17 mouse cellular contexts compared by ENCODE assay signal in genomic region chr5:73683706-73684409, GRCm38 (mm10). TPM values are rescaled to one million over a fixed set of nuclear protein-coding genes. Genes with fewer than 3 reads are reported as not detected.
A peak's percentile ranks its signal among the peaks of the same experiment; 100 is the strongest.
DNase-seq lines count a peak whose midpoint lies in the region; ATAC-seq and TF ChIP-seq lines count a peak whose summit lies in the region.
"Had no signal": no experiment of that assay in that cellular context is flagged by ENCODE, and none has a peak within 500 bp of the region (broad histone marks: within the 10 kb centered on the region; RNA-seq: fewer than 3 reads in every experiment).

No protein-coding gene starts in this region.

- 55% methylated on average over 9 of the region's 9 CpGs for WGBS in hindbrain, embryonic 14.5 days
- 59% methylated on average over 9 of the region's 9 CpGs for WGBS in hindbrain, embryonic 12.5 days
- 62% methylated on average over 9 of the region's 9 CpGs for WGBS in midbrain, postnatal 0 days
- 60% methylated on average over 9 of the region's 9 CpGs for WGBS in midbrain, embryonic 13.5 days
- 52% methylated on average over 9 of the region's 9 CpGs for WGBS in neural tube, embryonic 15.5 days

- no peaks in the 10 kb centered on the region for H3K9me3 ChIP-seq in hindbrain, embryonic 14.5 days (ENCODE audit: control insufficient read depth, low read length)
- no peaks in the 10 kb centered on the region for H3K9me3 ChIP-seq in hindbrain, embryonic 12.5 days (replicated peaks)
- no peaks in the 10 kb centered on the region for H3K9me3 ChIP-seq in midbrain, postnatal 0 days (ENCODE audit: low read length)
- H3K9me3 ChIP-seq in midbrain, embryonic 13.5 days, result no peaks in the 10 kb centered on the region
- no peaks in the 10 kb centered on the region for H3K9me3 ChIP-seq in neural tube, embryonic 15.5 days (replicated peaks)
- H3K9me3 ChIP-seq: embryonic facial prominence, embryonic 13.5 days; midbrain, embryonic 12.5 days had no signal

- no peaks in the 10 kb centered on the region for H3K4me1 ChIP-seq in hindbrain, embryonic 14.5 days (replicated peaks; ENCODE audit: control insufficient read depth, insufficient read depth, low read length)
- H3K4me1 ChIP-seq in hindbrain, embryonic 12.5 days, result no peaks in the 10 kb centered on the region
- no peaks in the 10 kb centered on the region for H3K4me1 ChIP-seq in midbrain, postnatal 0 days (ENCODE audit: insufficient read depth, low read length)
- no peaks in the 10 kb centered on the region for H3K4me1 ChIP-seq in midbrain, embryonic 13.5 days (replicated peaks)
- H3K4me1 ChIP-seq in neural tube, embryonic 15.5 days, result no peaks in the 10 kb centered on the region
- H3K4me1 ChIP-seq: midbrain, embryonic 12.5 days had no signal

- DNase-seq in cerebellum, postnatal 25 days, result no peak
- DNase-seq in hindbrain, embryonic 14.5 days (ENCODE audit: low spot score), result peak; percentile 27
- DNase-seq in midbrain, postnatal 0 days (ENCODE audit: low spot score), result peak; percentile 34
- peak; percentile 15 for DNase-seq in mesoderm, embryonic 11.5 days (ENCODE audit: low read depth, low spot score)
- DNase-seq: B cell, adult 2 months; kidney, postnatal 14 days; lung, adult 2 months had no signal

- no peak overlapping the region for H3K4me2 ChIP-seq in hindbrain, embryonic 14.5 days (replicated peaks)
- no peak overlapping the region for H3K4me2 ChIP-seq in hindbrain, embryonic 12.5 days (replicated peaks)
- H3K4me2 ChIP-seq in midbrain, postnatal 0 days (ENCODE audit: low read depth, low read length, poor library complexity, severe bottlenecking), result no peak overlapping the region
- H3K4me2 ChIP-seq in midbrain, embryonic 13.5 days (replicated peaks), result no peak overlapping the region
- H3K4me2 ChIP-seq in neural tube, embryonic 15.5 days, result no peak overlapping the region
- H3K4me2 ChIP-seq: embryonic facial prominence, embryonic 13.5 days; heart, embryonic 11.5 days; midbrain, embryonic 12.5 days had no signal

- H3K9ac ChIP-seq in hindbrain, embryonic 14.5 days, result no peak overlapping the region
- no peak overlapping the region for H3K9ac ChIP-seq in hindbrain, embryonic 12.5 days
- H3K9ac ChIP-seq in midbrain, postnatal 0 days (replicated peaks; ENCODE audit: low read length, poor library complexity, severe bottlenecking), result no peak overlapping the region
- H3K9ac ChIP-seq in midbrain, embryonic 13.5 days (replicated peaks), result no peak overlapping the region
- no peak overlapping the region for H3K9ac ChIP-seq in neural tube, embryonic 15.5 days (replicated peaks)
- H3K9ac ChIP-seq: embryonic facial prominence, embryonic 13.5 days; midbrain, embryonic 12.5 days had no signal

- H3K4me3 ChIP-seq in hindbrain, embryonic 14.5 days (replicated peaks; ENCODE audit: low read length), result no peak overlapping the region
- H3K4me3 ChIP-seq in hindbrain, embryonic 12.5 days, result no peak overlapping the region
- H3K4me3 ChIP-seq in midbrain, postnatal 0 days (ENCODE audit: low read depth, low read length), result no peak overlapping the region
- no peak overlapping the region for H3K4me3 ChIP-seq in midbrain, embryonic 13.5 days (replicated peaks)
- no peak overlapping the region for H3K4me3 ChIP-seq in neural tube, embryonic 15.5 days (replicated peaks)
- H3K4me3 ChIP-seq: embryonic facial prominence, embryonic 13.5 days; midbrain, embryonic 12.5 days had no signal

- no peaks in the 10 kb centered on the region for H3K36me3 ChIP-seq in hindbrain, embryonic 14.5 days (replicated peaks; ENCODE audit: control insufficient read depth, insufficient read depth)
- H3K36me3 ChIP-seq in hindbrain, embryonic 12.5 days, result no peaks in the 10 kb centered on the region
- H3K36me3 ChIP-seq in midbrain, postnatal 0 days (ENCODE audit: insufficient read depth, low read length), result no peaks in the 10 kb centered on the region
- no peaks in the 10 kb centered on the region for H3K36me3 ChIP-seq in midbrain, embryonic 13.5 days
- no peaks in the 10 kb centered on the region for H3K36me3 ChIP-seq in neural tube, embryonic 15.5 days
- H3K36me3 ChIP-seq: embryonic facial prominence, embryonic 13.5 days; midbrain, embryonic 12.5 days had no signal

- TF ChIP-seq CTCF in midbrain, postnatal 0 days (IDR thresholded peaks at IDR 0.05), result peak; percentile 67

- peak; percentile 56; the same call in 1 of the 2 replicates for ATAC-seq in cerebellum, adult (ENCODE audit: insufficient number of reproducible peaks, low FRiP score, low TSS enrichment)
- ATAC-seq in hindbrain, embryonic 14.5 days (ENCODE audit: low FRiP score), result no peak
- no peak for ATAC-seq in hindbrain, embryonic 12.5 days (ENCODE audit: low FRiP score)
- no peak for ATAC-seq in midbrain, postnatal 0 days (ENCODE audit: low FRiP score)
- ATAC-seq in midbrain, embryonic 13.5 days, result no peak
- ATAC-seq in neural tube, embryonic 15.5 days (ENCODE audit: low FRiP score), result no peak
- ATAC-seq: hindbrain, embryonic 16.5 days had no signal

- no peaks in the 10 kb centered on the region for H3K27me3 ChIP-seq in hindbrain, embryonic 14.5 days (ENCODE audit: control insufficient read depth, insufficient read depth, low read length)
- H3K27me3 ChIP-seq in hindbrain, embryonic 12.5 days, result no peaks in the 10 kb centered on the region
- no peaks in the 10 kb centered on the region for H3K27me3 ChIP-seq in midbrain, postnatal 0 days (ENCODE audit: insufficient read depth, low read length)
- no peaks in the 10 kb centered on the region for H3K27me3 ChIP-seq in midbrain, embryonic 13.5 days
- H3K27me3 ChIP-seq in neural tube, embryonic 15.5 days (replicated peaks), result no peaks in the 10 kb centered on the region
- H3K27me3 ChIP-seq: embryonic facial prominence, embryonic 13.5 days; midbrain, embryonic 12.5 days had no signal

- no peak overlapping the region for H3K27ac ChIP-seq in hindbrain, embryonic 14.5 days
- no peak overlapping the region for H3K27ac ChIP-seq in hindbrain, embryonic 12.5 days
- no peak overlapping the region for H3K27ac ChIP-seq in midbrain, postnatal 0 days (ENCODE audit: low read depth, low read length)
- H3K27ac ChIP-seq in midbrain, embryonic 13.5 days, result no peak overlapping the region
- no peak overlapping the region for H3K27ac ChIP-seq in neural tube, embryonic 15.5 days (replicated peaks)
- H3K27ac ChIP-seq: embryonic facial prominence, embryonic 13.5 days; midbrain, embryonic 12.5 days had no signal

RNA-seq across cellular contexts. Expression of gene Spata18, which starts 32.7 kb away (rescaled TPM):
- 0.85 and 1.4 TPM in 2 replicates for polyA plus RNA-seq in hindbrain, embryonic 14.5 days (2014; fragmentation: Nextera tagmentation; extraction: Ambion mirVana)
- 0.90 and 1.1 TPM in 2 replicates for polyA plus RNA-seq in hindbrain, embryonic 12.5 days (2016; fragmentation: Nextera tagmentation; extraction: Ambion mirVana)
- 1.6 and 1.9 TPM in 2 replicates for total RNA-seq in midbrain, postnatal 0 days (2014; rRNA removed)
- 0.63 and 0.69 TPM in 2 replicates for polyA plus RNA-seq in midbrain, postnatal 0 days (2015; fragmentation: Nextera tagmentation; extraction: Ambion mirVana)
- polyA plus RNA-seq in midbrain, embryonic 13.5 days (2015; fragmentation: Nextera tagmentation; extraction: Ambion mirVana), result 0.14 and 0.22 TPM in 2 replicates
- polyA plus RNA-seq in neural tube, embryonic 15.5 days (2015; fragmentation: Nextera tagmentation; extraction: Ambion mirVana), result 0.14 TPM in 2 replicates
- total RNA-seq: neutrophil, adult 5-6 weeks had no signal
- polyA plus RNA-seq: heart, embryonic 11.5 days had no signal

RNA-seq across cellular contexts. Expression of gene Sgcb, which starts 36.3 kb away (rescaled TPM):
- polyA plus RNA-seq in hindbrain, embryonic 14.5 days (2014; fragmentation: Nextera tagmentation; extraction: Ambion mirVana), result 42.1 and 50.3 TPM in 2 replicates
- polyA plus RNA-seq in hindbrain, embryonic 12.5 days (2016; fragmentation: Nextera tagmentation; extraction: Ambion mirVana), result 26.5 and 29.1 TPM in 2 replicates
- total RNA-seq in midbrain, postnatal 0 days (2014; rRNA removed), result 24.7 TPM in 2 replicates
- polyA plus RNA-seq in midbrain, postnatal 0 days (2015; fragmentation: Nextera tagmentation; extraction: Ambion mirVana), result 49.7 and 53.5 TPM in 2 replicates
- 23.8 and 25.9 TPM in 2 replicates for polyA plus RNA-seq in midbrain, embryonic 13.5 days (2015; fragmentation: Nextera tagmentation; extraction: Ambion mirVana)
- polyA plus RNA-seq in neural tube, embryonic 15.5 days (2015; fragmentation: Nextera tagmentation; extraction: Ambion mirVana), result 51.5 and 55.5 TPM in 2 replicates

RNA-seq across cellular contexts. Expression of gene Lrrc66, which starts 51.5 kb away (rescaled TPM):
- polyA plus RNA-seq in hindbrain, embryonic 14.5 days (2014; fragmentation: Nextera tagmentation; extraction: Ambion mirVana), result not detected in 2 replicates
- not detected in 2 replicates for polyA plus RNA-seq in hindbrain, embryonic 12.5 days (2016; fragmentation: Nextera tagmentation; extraction: Ambion mirVana)
- not detected in 2 replicates for total RNA-seq in midbrain, postnatal 0 days (2014; rRNA removed)
- not detected in 2 replicates for polyA plus RNA-seq in midbrain, postnatal 0 days (2015; fragmentation: Nextera tagmentation; extraction: Ambion mirVana)
- polyA plus RNA-seq in midbrain, embryonic 13.5 days (2015; fragmentation: Nextera tagmentation; extraction: Ambion mirVana), result not detected in 2 replicates
- polyA plus RNA-seq in neural tube, embryonic 15.5 days (2015; fragmentation: Nextera tagmentation; extraction: Ambion mirVana), result 0.04 and 0.61 TPM in 2 replicates
- total RNA-seq: left cerebral cortex, postnatal 10 days; neutrophil, adult 5-6 weeks had no signal
- polyA plus RNA-seq: embryonic facial prominence, embryonic 13.5 days; heart, embryonic 11.5 days; hindbrain, embryonic 16.5 days; lung, adult 2 months; midbrain, embryonic 12.5 days had no signal

Comparison
In these comparisons a context has a peak if more than half of its experiments do, and no peak if none do; other contexts are left out.
1. DNase-seq: peak in hindbrain, embryonic 14.5 days (single experiment), midbrain, postnatal 0 days (single experiment) and mesoderm, embryonic 11.5 days (single experiment); none in cerebellum, postnatal 25 days (0 of 2).